Mouse (Mus musculus) stomach, embryonic 14.5 days (tissue): ENCODE measurements around the gene Lkaaear1. TPM values are rescaled to one million over a fixed set of nuclear protein-coding genes. Genes with fewer than 3 reads are reported as not detected.

Experiments
- ATAC-seq: fragments of 200-750 bp; cut with Nextera tagmentation; 2 replicates; pipeline ENCODE4 v1.8.0; 2017; ENCODE audit warnings: low read depth, moderate TSS enrichment; ENCODE audit not compliant: insufficient number of reproducible peaks, insufficient read depth, low FRiP score
- H3K27ac ChIP-seq: fragments of 300-500 bp; sonication (generic); 2 replicates; pipeline ENCODE4 v1.5.1; 2014; ENCODE audit warnings: mild to moderate bottlenecking, low read length, moderate library complexity, mixed read lengths
- H3K27me3 ChIP-seq: fragments of 300-500 bp; sonication (generic); 2 replicates; pipeline ENCODE4 v1.6.1; 2014; ENCODE audit warnings: low read length, control low read depth, mixed read lengths; ENCODE audit not compliant: control insufficient read depth, insufficient read depth
- H3K36me3 ChIP-seq: fragments of 300-500 bp; sonication (generic); 2 replicates; pipeline ENCODE4 v1.6.1; 2014; ENCODE audit warnings: mild to moderate bottlenecking, control low read depth, low read length, moderate library complexity, mixed read lengths; ENCODE audit not compliant: control insufficient read depth, insufficient read depth
- H3K4me1 ChIP-seq: fragments of 300-500 bp; sonication (generic); 2 replicates; pipeline ENCODE4 v1.6.1; 2014; ENCODE audit warnings: low read length, control low read depth, mixed read lengths; ENCODE audit not compliant: control insufficient read depth, insufficient read depth
- H3K4me2 ChIP-seq: fragments of 300-500 bp; sonication (generic); replicated peaks from 2 replicates; pipeline ENCODE4 v1.6.1; 2014; ENCODE audit warnings: low read depth, low read length, control low read depth
- H3K4me3 ChIP-seq: fragments of 300-500 bp; sonication (generic); 2 replicates; pipeline ENCODE4 v1.5.1; 2014; ENCODE audit warnings: low read depth, low read length, control low read depth
- H3K9ac ChIP-seq: fragments of 300-500 bp; sonication (generic); replicated peaks from 2 replicates; pipeline ENCODE4 v1.6.1; 2014; ENCODE audit warnings: low read depth, mild to moderate bottlenecking, control low read depth, low read length, moderate library complexity, mixed read lengths
- H3K9me3 ChIP-seq: fragments of 300-500 bp; sonication (generic); 2 replicates; pipeline ENCODE4 v1.6.1; 2016; ENCODE audit warnings: low read depth, low read length, control low read depth; ENCODE audit not compliant: control insufficient read depth
- WGBS: fragments of 180-500 bp; shearing (Covaris S2); extraction: QIAGEN DNeasy Blood & Tissue Kit; methylation state at CpG from one replicate; pipeline ENCODE4 v1.1.7; 2014; 5-methylcytosine and 5-hydroxymethylcytosine counted together
- polyA plus RNA-seq: library from polyadenylated mRNA; unstranded; fragments of >200 nt; fragmentation: Nextera tagmentation; extraction: Ambion mirVana; gene quantifications from 2 replicates; pipeline ENCODE4 v1.2.1, GENCODE M21; 2014

Gene Lkaaear1
- polyA plus RNA-seq, 1 experiment from 2014 or later, result not detected

DNA sequence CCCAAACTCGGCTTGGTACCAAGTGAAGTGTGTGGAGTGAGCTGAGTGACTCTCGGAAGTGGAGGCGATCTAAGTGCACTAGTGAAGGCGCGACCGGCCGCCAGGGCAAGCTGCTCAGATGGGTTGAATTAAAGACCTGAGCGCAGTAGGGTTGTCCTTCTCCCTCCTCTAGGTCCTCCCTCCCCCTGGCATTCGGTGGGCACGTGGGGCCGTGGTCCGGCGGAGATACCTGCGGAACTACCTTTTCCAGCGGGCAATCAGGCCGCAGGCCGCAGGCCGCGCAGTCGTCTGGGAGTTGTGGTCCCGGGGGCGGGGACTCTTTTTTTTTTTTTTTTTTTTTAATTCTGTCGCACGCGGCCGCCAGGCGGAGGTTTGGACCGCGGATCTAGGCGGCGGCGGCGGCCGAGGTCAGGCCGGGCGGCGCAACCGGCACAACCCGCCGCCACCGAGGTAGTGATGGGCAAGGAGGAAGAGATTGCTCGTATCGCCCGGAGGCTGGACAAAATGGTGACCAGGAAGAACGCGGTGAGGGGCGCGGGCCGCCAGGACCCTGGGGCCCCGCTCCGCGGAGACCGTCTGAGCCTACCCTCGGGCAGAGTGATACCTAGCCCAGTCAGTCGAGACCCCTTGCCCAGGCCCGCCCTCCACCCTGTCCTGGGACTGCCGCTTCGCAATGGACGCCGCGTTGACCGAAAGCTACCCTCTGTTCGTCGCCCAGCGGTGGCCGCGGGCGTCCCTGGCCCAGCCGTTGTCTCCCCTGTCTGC, 18.1 kb downstream of the Lkaaear1 start, which contains the start of gene Tcea2:
TSS of gene Tcea2 (plus strand) at position 360 of the 765 bp plus-strand sequence.
- Histone ChIP-seq H3K4me2 (peak within 1 kb of the TSS; percentile 91), H3K36me3 (no peaks in the 10 kb centered on the region), H3K9me3 (no peaks in the 10 kb centered on the region), H3K9ac (peak within 1 kb of the TSS; percentile 82), H3K27ac (peak within 1 kb of the TSS; percentile 52; the same call in 1 of the 2 replicates), H3K4me1 (peaks cover 8% of the 10 kb centered on the region; the same call in 1 of the 2 replicates), H3K27me3 (no peaks in the 10 kb centered on the region), H3K4me3 (peak within 1 kb of the TSS; percentile 68)
- ATAC-seq, result peak; percentile 21; the same call in 1 of the 2 replicates
- WGBS, result under 1% methylated on average over 62 of the region's 69 CpGs

DNA sequence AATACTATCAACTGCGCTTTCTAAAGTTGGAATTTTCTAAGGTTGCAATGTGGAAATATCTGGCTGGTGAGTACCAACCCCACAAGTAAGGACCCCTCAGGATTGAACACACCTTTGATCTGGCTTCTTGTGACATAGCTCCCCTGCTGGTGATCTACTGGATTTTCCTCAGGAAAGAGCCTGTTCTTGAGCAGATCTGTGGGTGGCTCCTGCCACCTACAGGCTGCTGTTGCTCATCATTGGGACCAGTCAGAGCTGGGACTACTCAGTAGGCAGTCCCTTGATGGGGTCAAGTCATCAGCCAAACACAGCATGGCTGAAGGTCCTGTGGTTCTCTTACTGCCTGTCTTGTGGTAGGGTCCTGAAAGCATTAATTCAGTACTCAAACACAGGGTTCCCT, 19.5 kb downstream of the Lkaaear1 start:
- Histone ChIP-seq H3K27ac (no peak overlapping the region), H3K9me3 (no peaks in the 10 kb centered on the region), H3K9ac (no peak overlapping the region), H3K4me1 (peaks cover 8% of the 10 kb centered on the region; the same call in 1 of the 2 replicates), H3K36me3 (no peaks in the 10 kb centered on the region), H3K4me3 (no peak overlapping the region), H3K27me3 (no peaks in the 10 kb centered on the region), H3K4me2 (no peak overlapping the region)
- 36% methylated on average over 1 of the region's 1 CpGs for WGBS
- ATAC-seq, result peak; percentile 76; the same call in 1 of the 2 replicates

DNA sequence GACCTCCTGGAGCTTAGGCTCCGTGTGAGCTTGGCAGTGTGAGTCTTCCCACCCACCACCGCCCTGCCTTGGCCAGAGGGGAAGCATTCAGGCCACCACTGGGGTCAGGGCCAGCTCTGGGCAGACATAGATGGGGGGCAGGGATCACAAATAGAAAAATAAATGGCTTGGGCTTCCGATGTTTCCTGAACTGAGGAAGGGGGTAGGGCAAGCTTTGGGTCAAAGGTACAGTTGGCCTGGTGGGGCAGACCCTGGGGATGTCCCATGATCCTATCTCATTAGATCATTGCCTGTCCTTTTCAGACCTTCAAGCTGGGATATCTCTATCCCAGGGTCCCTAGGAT, 20.5 kb downstream of the Lkaaear1 start:
- Histone ChIP-seq H3K4me3 (no peak overlapping the region), H3K9ac (no peak overlapping the region), H3K4me2 (no peak overlapping the region), H3K9me3 (no peaks in the 10 kb centered on the region), H3K27ac (peak overlapping the region; percentile 48; the same call in 1 of the 2 replicates), H3K36me3 (no peaks in the 10 kb centered on the region), H3K4me1 (peaks cover 8% of the 10 kb centered on the region; the same call in 1 of the 2 replicates), H3K27me3 (peaks cover 4% of the 10 kb centered on the region)
- ATAC-seq, result no peak
- 36% methylated on average over 3 of the region's 3 CpGs for WGBS

- no peak for ATAC-seq
- 64% methylated on average over 5 of the region's 5 CpGs for WGBS
- no peak overlapping the region for H3K9ac ChIP-seq
Measured at GRCm38 (mm10) chr2:181677096-181677754, 21.0 kb downstream of the Lkaaear1 start.

GRCm38 (mm10) chr2:181676424-181676823, 21.8 kb downstream of the Lkaaear1 start:
- no peak for ATAC-seq
- H3K4me1 ChIP-seq, result peaks cover 8% of the 10 kb centered on the region; the same call in 1 of the 2 replicates
- H3K9ac ChIP-seq, result no peak overlapping the region
- no peak overlapping the region for H3K4me2 ChIP-seq
- WGBS, result 60% methylated on average over 2 of the region's 2 CpGs
- no peaks in the 10 kb centered on the region for H3K36me3 ChIP-seq
- H3K4me3 ChIP-seq, result no peak overlapping the region
- peaks cover 17% of the 10 kb centered on the region for H3K27me3 ChIP-seq
- no peaks in the 10 kb centered on the region for H3K9me3 ChIP-seq
- no peak overlapping the region for H3K27ac ChIP-seq

More at GRCm38 (mm10) chr2:181677096-181677754, 21.0 kb downstream of the Lkaaear1 start:
- Histone ChIP-seq H3K36me3 (no peaks in the 10 kb centered on the region), H3K27ac (peak overlapping the region; percentile 48; the same call in 1 of the 2 replicates), H3K9me3 (no peaks in the 10 kb centered on the region), H3K4me1 (peaks cover 8% of the 10 kb centered on the region; the same call in 1 of the 2 replicates), H3K4me2 (no peak overlapping the region), H3K4me3 (no peak overlapping the region), H3K27me3 (peaks cover 9% of the 10 kb centered on the region)

- Histone ChIP-seq H3K4me1 (peaks cover 8% of the 10 kb centered on the region; the same call in 1 of the 2 replicates), H3K36me3 (no peaks in the 10 kb centered on the region), H3K27me3 (peaks cover 27% of the 10 kb centered on the region), H3K9ac (no peak overlapping the region), H3K9me3 (no peaks in the 10 kb centered on the region), H3K4me3 (no peak overlapping the region), H3K27ac (no peak overlapping the region), H3K4me2 (peak overlapping the region; percentile 33; the same call in 1 of the 2 replicates)
- 5% methylated on average over 14 of the region's 14 CpGs for WGBS
- no peak for ATAC-seq
Measured at GRCm38 (mm10) chr2:181675454-181675853, 22.8 kb downstream of the Lkaaear1 start.

DNA sequence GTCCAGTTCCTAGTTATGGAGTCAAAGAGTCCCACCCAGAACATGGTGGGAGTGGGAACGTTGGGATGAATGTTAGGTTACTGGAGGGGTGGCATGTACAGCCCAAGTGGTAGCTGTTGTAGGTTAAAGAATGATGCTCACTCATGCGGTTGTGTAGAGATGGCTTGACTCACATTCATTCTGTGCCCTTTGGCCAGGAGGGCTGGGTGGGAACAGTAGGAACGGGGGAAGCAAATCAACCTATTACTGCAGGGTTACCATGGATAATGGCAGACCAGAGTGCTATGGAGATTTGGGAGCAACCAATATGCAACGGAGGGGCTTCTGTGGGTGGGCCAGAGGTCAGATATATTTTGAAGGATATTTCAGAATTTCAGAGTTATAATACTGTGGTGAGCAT, 23.3 kb downstream of the Lkaaear1 start:
- peaks cover 12% of the 10 kb centered on the region; the same call in 1 of the 2 replicates for H3K4me1 ChIP-seq
- no peak overlapping the region for H3K27ac ChIP-seq
- no peaks in the 10 kb centered on the region for H3K9me3 ChIP-seq
- no peak overlapping the region for H3K9ac ChIP-seq
- peaks cover 32% of the 10 kb centered on the region for H3K27me3 ChIP-seq
- 84% methylated on average over 4 of the region's 4 CpGs for WGBS
- no peaks in the 10 kb centered on the region for H3K36me3 ChIP-seq
- H3K4me3 ChIP-seq, result no peak overlapping the region
- ATAC-seq, result no peak
- H3K4me2 ChIP-seq, result no peak overlapping the region

- Histone ChIP-seq H3K27me3 (peaks cover 41% of the 10 kb centered on the region), H3K4me3 (no peak overlapping the region), H3K36me3 (no peaks in the 10 kb centered on the region), H3K9ac (no peak overlapping the region), H3K4me1 (peaks cover 12% of the 10 kb centered on the region; the same call in 1 of the 2 replicates), H3K4me2 (no peak overlapping the region), H3K27ac (no peak overlapping the region), H3K9me3 (no peaks in the 10 kb centered on the region)
- ATAC-seq, result no peak
- WGBS, result 57% methylated on average over 1 of the region's 1 CpGs
Measured at GRCm38 (mm10) chr2:181673501-181673900, 24.7 kb downstream of the Lkaaear1 start.
